Mouse (Mus musculus) limb, embryonic 12.5 days (tissue): Measurements from ENCODE around the gene Jade2. TPM values are rescaled to one million over a fixed set of nuclear protein-coding genes. Genes with fewer than 3 reads are reported as not detected.

Experiments
- ATAC-seq: fragments of 200-750 bp; cut with Nextera tagmentation; 2 replicates; pipeline ENCODE4 v1.8.0; 2017; ENCODE audit warnings: low read depth, moderate TSS enrichment; ENCODE audit not compliant: insufficient number of reproducible peaks, insufficient read depth, low FRiP score, low TSS enrichment
- H3K27ac ChIP-seq: fragments of 300-500 bp; sonication (generic); 2 replicates; pipeline ENCODE4 v1.5.1; 2016; ENCODE audit warnings: mild to moderate bottlenecking, moderate library complexity
- H3K27me3 ChIP-seq: fragments of 300-500 bp; sonication (generic); 2 replicates; pipeline ENCODE4 v1.6.1; 2016; ENCODE audit warnings: mild to moderate bottlenecking, moderate library complexity
- H3K36me3 ChIP-seq: fragments of 300-500 bp; sonication (generic); 2 replicates; pipeline ENCODE4 v1.6.1; 2016; ENCODE audit warnings: mild to moderate bottlenecking, moderate library complexity
- H3K4me1 ChIP-seq: fragments of 300-500 bp; sonication (generic); replicated peaks from 2 replicates; pipeline ENCODE4 v1.6.1; 2016
- H3K4me2 ChIP-seq: fragments of 300-500 bp; sonication (generic); 2 replicates; pipeline ENCODE4 v1.6.1; 2016; ENCODE audit warnings: mild to moderate bottlenecking, moderate library complexity
- H3K4me3 ChIP-seq: fragments of 300-500 bp; sonication (generic); replicated peaks from 2 replicates; pipeline ENCODE4 v1.5.1; 2016; ENCODE audit warnings: mild to moderate bottlenecking
- H3K9ac ChIP-seq: fragments of 300-500 bp; sonication (generic); replicated peaks from 2 replicates; pipeline ENCODE4 v1.6.1; 2016; ENCODE audit warnings: mild to moderate bottlenecking, moderate library complexity
- H3K9me3 ChIP-seq: fragments of 300-500 bp; sonication (generic); 2 replicates; pipeline ENCODE4 v1.6.1; 2016; ENCODE audit warnings: mild to moderate bottlenecking, moderate library complexity
- WGBS: fragments of 180-500 bp; shearing (Covaris S2); methylation state at CpG from one replicate; pipeline ENCODE4 v1.1.7; 2016; 5-methylcytosine and 5-hydroxymethylcytosine counted together
- polyA plus RNA-seq: library from polyadenylated mRNA; unstranded; fragments of >200 nt; fragmentation: Nextera tagmentation; extraction: Ambion mirVana; gene quantifications from 2 replicates; pipeline ENCODE4 v1.2.1, GENCODE M21; 2016

Jade2 gene
- polyA plus RNA-seq, 1 experiment from 2014 or later, result 1.6 TPM

GRCm38 (mm10) chr11:51843898-51844297, 13.6 kb downstream of the Jade2 start:
- no peak overlapping the region for H3K4me3 ChIP-seq
- H3K9me3 ChIP-seq, result no peaks in the 10 kb centered on the region
- no peaks in the 10 kb centered on the region for H3K36me3 ChIP-seq
- H3K27me3 ChIP-seq, result no peaks in the 10 kb centered on the region
- H3K9ac ChIP-seq, result no peak overlapping the region
- no peak overlapping the region for H3K4me2 ChIP-seq
- H3K27ac ChIP-seq, result no peak overlapping the region
- H3K4me1 ChIP-seq, result no peaks in the 10 kb centered on the region; the same call in 1 of the 2 replicates
- no peak for ATAC-seq

GRCm38 (mm10) chr11:51843168-51843567, 14.3 kb downstream of the Jade2 start:
- no peak overlapping the region for H3K27ac ChIP-seq
- H3K36me3 ChIP-seq, result no peaks in the 10 kb centered on the region
- H3K9me3 ChIP-seq, result no peaks in the 10 kb centered on the region
- H3K4me1 ChIP-seq, result no peaks in the 10 kb centered on the region; the same call in 1 of the 2 replicates
- no peak overlapping the region for H3K9ac ChIP-seq
- ATAC-seq, result no peak
- no peaks in the 10 kb centered on the region for H3K27me3 ChIP-seq
- H3K4me2 ChIP-seq, result no peak overlapping the region
- 81% methylated on average over 4 of the region's 4 CpGs for WGBS
- no peak overlapping the region for H3K4me3 ChIP-seq

GRCm38 (mm10) chr11:51841149-51841548, 16.3 kb downstream of the Jade2 start:
- 47% methylated on average over 9 of the region's 9 CpGs for WGBS
- ATAC-seq, result no peak
- no peaks in the 10 kb centered on the region for H3K36me3 ChIP-seq
- H3K9me3 ChIP-seq, result no peaks in the 10 kb centered on the region
- no peak overlapping the region for H3K4me3 ChIP-seq
- no peaks in the 10 kb centered on the region; the same call in 1 of the 2 replicates for H3K4me1 ChIP-seq
- no peaks in the 10 kb centered on the region for H3K27me3 ChIP-seq
- no peak overlapping the region for H3K9ac ChIP-seq
- no peak overlapping the region for H3K27ac ChIP-seq
- no peak overlapping the region for H3K4me2 ChIP-seq

- no peak overlapping the region for H3K9ac ChIP-seq
- no peaks in the 10 kb centered on the region for H3K36me3 ChIP-seq
- no peak overlapping the region for H3K4me2 ChIP-seq
- no peak overlapping the region for H3K27ac ChIP-seq
- no peaks in the 10 kb centered on the region for H3K9me3 ChIP-seq
- ATAC-seq, result no peak
- WGBS, result 84% methylated on average over 9 of the region's 9 CpGs
- no peaks in the 10 kb centered on the region; the same call in 1 of the 2 replicates for H3K4me1 ChIP-seq
- H3K27me3 ChIP-seq, result no peaks in the 10 kb centered on the region
- no peak overlapping the region for H3K4me3 ChIP-seq
Observed at GRCm38 (mm10) chr11:51840657-51841056, 16.8 kb downstream of the Jade2 start.

GRCm38 (mm10) chr11:51839973-51840372, 17.5 kb downstream of the Jade2 start:
- 87% methylated on average over 11 of the region's 11 CpGs for WGBS
- no peak for ATAC-seq

GRCm38 (mm10) chr11:51839106-51839505, 18.3 kb downstream of the Jade2 start:
- 56% methylated on average over 2 of the region's 2 CpGs for WGBS

More at GRCm38 (mm10) chr11:51839973-51840372, 17.5 kb downstream of the Jade2 start:
- Histone ChIP-seq H3K36me3 (peaks cover 5% of the 10 kb centered on the region; the same call in 1 of the 2 replicates), H3K27me3 (no peaks in the 10 kb centered on the region), H3K27ac (no peak overlapping the region), H3K9me3 (no peaks in the 10 kb centered on the region), H3K4me2 (no peak overlapping the region), H3K4me1 (no peaks in the 10 kb centered on the region; the same call in 1 of the 2 replicates), H3K4me3 (no peak overlapping the region), H3K9ac (no peak overlapping the region)

GRCm38 (mm10) chr11:51837164-51838153, 20.0 kb downstream of the Jade2 start:
- ATAC-seq, result no peak
- H3K27ac ChIP-seq, result no peak overlapping the region
- H3K9ac ChIP-seq, result no peak overlapping the region
- H3K27me3 ChIP-seq, result no peaks in the 10 kb centered on the region
- H3K9me3 ChIP-seq, result no peaks in the 10 kb centered on the region
- H3K4me3 ChIP-seq, result no peak overlapping the region
- 77% methylated on average over 8 of the region's 8 CpGs for WGBS
- peaks cover 1% of the 10 kb centered on the region for H3K4me1 ChIP-seq
- peaks cover 9% of the 10 kb centered on the region; the same call in 1 of the 2 replicates for H3K36me3 ChIP-seq
- H3K4me2 ChIP-seq, result no peak overlapping the region

More at GRCm38 (mm10) chr11:51839106-51839505, 18.3 kb downstream of the Jade2 start:
- H3K9ac ChIP-seq, result no peak overlapping the region
- H3K27ac ChIP-seq, result no peak overlapping the region
- H3K27me3 ChIP-seq, result no peaks in the 10 kb centered on the region
- no peak for ATAC-seq
- H3K4me2 ChIP-seq, result no peak overlapping the region
- peaks cover 9% of the 10 kb centered on the region; the same call in 1 of the 2 replicates for H3K36me3 ChIP-seq
- H3K4me1 ChIP-seq, result no peaks in the 10 kb centered on the region; the same call in 1 of the 2 replicates
- H3K4me3 ChIP-seq, result no peak overlapping the region
- no peaks in the 10 kb centered on the region for H3K9me3 ChIP-seq

GRCm38 (mm10) chr11:51836506-51836905, 20.9 kb downstream of the Jade2 start:
- WGBS, result 92% methylated on average over 6 of the region's 6 CpGs
- no peak for ATAC-seq
- no peak overlapping the region for H3K4me2 ChIP-seq
- H3K4me3 ChIP-seq, result no peak overlapping the region
- no peaks in the 10 kb centered on the region for H3K9me3 ChIP-seq
- H3K27me3 ChIP-seq, result no peaks in the 10 kb centered on the region
- H3K27ac ChIP-seq, result no peak overlapping the region
- no peak overlapping the region for H3K9ac ChIP-seq
- H3K4me1 ChIP-seq, result peaks cover 3% of the 10 kb centered on the region
- peaks cover 9% of the 10 kb centered on the region; the same call in 1 of the 2 replicates for H3K36me3 ChIP-seq

GRCm38 (mm10) chr11:51835598-51835997, 21.9 kb downstream of the Jade2 start:
- H3K9me3 ChIP-seq, result no peaks in the 10 kb centered on the region
- peaks cover 12% of the 10 kb centered on the region for H3K36me3 ChIP-seq
- H3K4me1 ChIP-seq, result peaks cover 3% of the 10 kb centered on the region; the same call in 1 of the 2 replicates
- H3K27me3 ChIP-seq, result no peaks in the 10 kb centered on the region
- H3K4me2 ChIP-seq, result no peak overlapping the region
- H3K27ac ChIP-seq, result no peak overlapping the region
- 96% methylated on average over 12 of the region's 12 CpGs for WGBS
- no peak for ATAC-seq
- H3K9ac ChIP-seq, result no peak overlapping the region
- H3K4me3 ChIP-seq, result no peak overlapping the region

- H3K9ac ChIP-seq, result no peak overlapping the region
- no peak overlapping the region for H3K4me3 ChIP-seq
- H3K9me3 ChIP-seq, result no peaks in the 10 kb centered on the region
- H3K27me3 ChIP-seq, result no peaks in the 10 kb centered on the region
- no peak for ATAC-seq
- H3K27ac ChIP-seq, result no peak overlapping the region
- H3K36me3 ChIP-seq, result peaks cover 23% of the 10 kb centered on the region
- H3K4me2 ChIP-seq, result no peak overlapping the region
- 97% methylated on average over 8 of the region's 8 CpGs for WGBS
- peaks cover 3% of the 10 kb centered on the region; the same call in 1 of the 2 replicates for H3K4me1 ChIP-seq
Observed at GRCm38 (mm10) chr11:51834067-51834411, 23.4 kb downstream of the Jade2 start.

- no peak overlapping the region for H3K4me3 ChIP-seq
- no peak overlapping the region for H3K9ac ChIP-seq
- no peaks in the 10 kb centered on the region for H3K27me3 ChIP-seq
- no peak for ATAC-seq
- no peaks in the 10 kb centered on the region for H3K9me3 ChIP-seq
- H3K27ac ChIP-seq, result no peak overlapping the region
- peaks cover 3% of the 10 kb centered on the region; the same call in 1 of the 2 replicates for H3K4me1 ChIP-seq
- no peak overlapping the region for H3K4me2 ChIP-seq
- 82% methylated on average over 10 of the region's 10 CpGs for WGBS
- H3K36me3 ChIP-seq, result peaks cover 24% of the 10 kb centered on the region
Observed at GRCm38 (mm10) chr11:51833393-51834066, 23.9 kb downstream of the Jade2 start.
